ENCODE assay signal across 13 mouse cellular contexts in the genomic region with DNA sequence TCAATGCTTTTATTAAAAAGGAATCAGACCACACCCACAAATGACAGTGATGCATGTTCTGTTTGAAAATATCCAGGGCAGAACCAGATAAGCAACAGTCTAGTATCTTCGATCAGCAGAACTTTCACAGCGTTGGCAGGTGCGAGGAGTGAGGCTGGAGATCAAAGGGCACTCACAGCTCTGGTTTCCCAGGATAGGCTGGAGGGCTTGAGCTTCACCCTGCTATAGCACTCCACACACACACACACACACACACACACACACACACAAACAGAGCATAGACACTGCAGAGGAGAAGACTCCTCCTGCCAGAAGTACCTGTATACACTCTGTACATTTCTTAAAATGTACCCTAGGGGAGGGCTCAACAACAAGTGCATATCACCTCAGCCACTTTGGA.
DNase-seq lines count a peak whose midpoint lies in the region; ATAC-seq and TF ChIP-seq lines count a peak whose summit lies in the region.
"Had no signal": no experiment of that assay in that cellular context is flagged by ENCODE, and none has a peak within 500 bp of the region (broad histone marks: within the 10 kb centered on the region; RNA-seq: fewer than 3 reads in every experiment).

No protein-coding gene starts in this region.

- H3K27ac ChIP-seq in heart, embryonic 15.5 days: no peak overlapping the region
- no peak overlapping the region for H3K27ac ChIP-seq in liver, embryonic 14.5 days
- H3K27ac ChIP-seq: embryonic facial prominence, embryonic 15.5 days; lung, embryonic 15.5 days; neural tube, embryonic 12.5 days had no signal

- no peak overlapping the region for H3K4me3 ChIP-seq in heart, embryonic 15.5 days
- H3K4me3 ChIP-seq in liver, embryonic 14.5 days (ENCODE audit: insufficient read depth in 1 of 2, low read depth in 2 of 2, low read length in 2 of 2): no peak overlapping the region
- H3K4me3 ChIP-seq: embryonic facial prominence, embryonic 15.5 days; lung, embryonic 15.5 days; neural tube, embryonic 12.5 days had no signal

- peaks cover 38% of the 10 kb centered on the region for H3K4me1 ChIP-seq in heart, embryonic 15.5 days (replicated peaks)
- H3K4me1 ChIP-seq in liver, embryonic 14.5 days (replicated peaks; ENCODE audit: control insufficient read depth in 2 of 2, insufficient read depth in 2 of 2, low read length in 1 of 2): peaks cover 0 to 14% of the 10 kb centered on the region in 2 experiments; a peak in 2 of 4 replicates

- no peak overlapping the region for H3K4me2 ChIP-seq in heart, embryonic 15.5 days
- H3K4me2 ChIP-seq in liver, embryonic 14.5 days (ENCODE audit: low read depth): no peak overlapping the region
- H3K4me2 ChIP-seq: embryonic facial prominence, embryonic 15.5 days; lung, embryonic 15.5 days; neural tube, embryonic 12.5 days had no signal

- intact Hi-C loops in heart, postnatal 25 days (cut with DNase I): no loop called here

- no peaks in the 10 kb centered on the region for H3K9me3 ChIP-seq in heart, embryonic 15.5 days (replicated peaks)
- H3K9me3 ChIP-seq in liver, embryonic 14.5 days (ENCODE audit: control insufficient read depth, low read length): no peaks in the 10 kb centered on the region
- H3K9me3 ChIP-seq: embryonic facial prominence, embryonic 15.5 days; lung, embryonic 15.5 days; neural tube, embryonic 12.5 days had no signal

- no peak for TF ChIP-seq CTCF in liver, embryonic 14.5 days (IDR thresholded peaks at IDR 0.05; ENCODE audit: low read depth)

- DNase-seq in heart, postnatal 25 days (ENCODE audit: low spot score): no peak
- DNase-seq in heart, postnatal 4 days: peak; percentile 21
- peak; percentile 27 for DNase-seq in kidney, postnatal 14 days
- DNase-seq in liver, embryonic 14.5 days (ENCODE audit: low read depth in 3 of 3, low spot score in 3 of 3): no peak
- no peak for DNase-seq in adrenal gland, postnatal 10 days
- DNase-seq in adrenal gland, adult 8-10 months: no peak

- no peaks in the 10 kb centered on the region for H3K27me3 ChIP-seq in heart, embryonic 15.5 days
- H3K27me3 ChIP-seq in liver, embryonic 14.5 days (ENCODE audit: control insufficient read depth, insufficient read depth, low read length): no peaks in the 10 kb centered on the region
- H3K27me3 ChIP-seq: embryonic facial prominence, embryonic 15.5 days; lung, embryonic 15.5 days; neural tube, embryonic 12.5 days had no signal

- 15% methylated on average over 3 of the region's 3 CpGs for WGBS in heart, embryonic 15.5 days
- 18% methylated on average over 3 of the region's 3 CpGs for WGBS in liver, embryonic 14.5 days (ENCODE audit: insufficient replicate concordance)

- peak; percentile 11; the same call in 1 of the 2 replicates for TF ChIP-seq EP300 in liver, embryonic 14.5 days (IDR thresholded peaks at IDR 0.05; ENCODE audit: low read depth)

- peak; percentile 58 for ATAC-seq in heart, embryonic 15.5 days (replicated peaks; ENCODE audit: insufficient number of reproducible peaks, insufficient read depth, low FRiP score, low read depth)
- ATAC-seq in liver, embryonic 14.5 days (ENCODE audit: insufficient read depth): peak; percentile 21; the same call in 1 of the 2 replicates
- ATAC-seq: CD4-positive, CD25-positive, alpha-beta regulatory T cell, adult 4 months; forebrain, embryonic 14.5 days; inflammation-experienced regulatory T-cells, adult 6 months had no signal

- H3K9ac ChIP-seq in heart, embryonic 15.5 days: no peak overlapping the region
- H3K9ac ChIP-seq in liver, embryonic 14.5 days (replicated peaks): no peak overlapping the region
- H3K9ac ChIP-seq: embryonic facial prominence, embryonic 15.5 days; lung, embryonic 15.5 days; neural tube, embryonic 12.5 days had no signal

- no peaks in the 10 kb centered on the region for H3K36me3 ChIP-seq in heart, embryonic 15.5 days
- H3K36me3 ChIP-seq in liver, embryonic 14.5 days (replicated peaks; ENCODE audit: control insufficient read depth, insufficient read depth, low read depth): no peaks in the 10 kb centered on the region
- H3K36me3 ChIP-seq: embryonic facial prominence, embryonic 15.5 days; lung, embryonic 15.5 days; neural tube, embryonic 12.5 days had no signal

Comparison
In these comparisons a context has a peak if more than half of its experiments do, and no peak if none do; other contexts are left out.
1. DNase-seq: peak in heart, postnatal 4 days (single experiment) and kidney, postnatal 14 days (single experiment); none in heart, postnatal 25 days (single experiment), liver, embryonic 14.5 days (0 of 3), adrenal gland, postnatal 10 days (single experiment) and adrenal gland, adult 8-10 months (single experiment).